Mouse (Mus musculus) kidney, adult 9 months (tissue): ENCODE data around the gene Shisal2b.
A peak's percentile ranks its signal among the peaks of the same experiment; 100 is the strongest.

Experiments
- DNase-seq: peaks from one replicate; pipeline ENCODE4 v3.0.0; 2022

Shisal2b gene

DNA sequence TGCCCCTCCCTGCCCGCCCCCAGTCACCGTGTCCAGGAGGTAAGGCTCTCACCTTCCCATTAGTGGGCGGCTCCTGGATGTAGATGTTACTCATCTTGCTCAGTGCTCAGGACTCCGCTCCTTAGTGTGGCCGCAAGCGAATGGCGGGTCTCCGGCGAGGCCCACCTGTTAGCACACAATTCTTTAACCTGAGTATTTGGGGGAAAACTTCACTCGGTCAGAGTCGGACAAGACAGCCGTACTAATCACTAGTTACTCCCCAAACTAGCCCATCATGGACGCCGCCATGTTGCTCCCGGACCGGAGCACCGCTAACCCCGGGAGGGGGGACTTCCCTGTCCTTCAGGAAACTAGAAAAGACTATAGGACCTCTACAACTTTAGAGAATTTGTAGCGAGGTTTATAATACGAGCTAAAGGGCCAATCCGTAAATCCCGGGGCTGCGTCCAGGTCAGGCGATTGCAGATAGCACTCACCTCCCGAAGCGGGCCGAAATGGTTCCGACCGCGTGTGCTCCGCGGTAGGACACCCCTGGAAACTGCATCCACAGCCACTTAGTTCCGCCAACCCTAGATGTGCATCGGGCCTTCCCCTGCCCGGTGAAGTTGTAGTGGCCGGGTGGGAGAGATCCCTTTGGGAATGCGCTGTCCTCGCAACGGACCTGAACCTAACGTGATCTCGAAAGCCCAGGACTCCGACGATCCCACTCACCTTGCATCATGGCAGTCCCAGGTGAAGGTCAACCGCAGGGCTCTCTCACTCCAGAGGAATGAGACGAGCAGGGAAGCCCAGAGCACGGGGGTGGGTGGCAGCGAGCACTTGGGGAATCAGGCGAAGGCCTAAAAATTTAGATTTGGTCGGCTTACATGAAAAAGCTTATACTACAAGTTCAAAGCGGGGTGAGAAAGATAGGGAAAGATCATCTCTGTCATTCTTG lies 46.8 kb downstream of the Shisal2b start, which contains the start of gene Cwc27:
TSS of gene Cwc27 (minus strand) at position 508 of the 937 bp plus-strand sequence.
- DNase-seq, result peak; percentile 84

DNA sequence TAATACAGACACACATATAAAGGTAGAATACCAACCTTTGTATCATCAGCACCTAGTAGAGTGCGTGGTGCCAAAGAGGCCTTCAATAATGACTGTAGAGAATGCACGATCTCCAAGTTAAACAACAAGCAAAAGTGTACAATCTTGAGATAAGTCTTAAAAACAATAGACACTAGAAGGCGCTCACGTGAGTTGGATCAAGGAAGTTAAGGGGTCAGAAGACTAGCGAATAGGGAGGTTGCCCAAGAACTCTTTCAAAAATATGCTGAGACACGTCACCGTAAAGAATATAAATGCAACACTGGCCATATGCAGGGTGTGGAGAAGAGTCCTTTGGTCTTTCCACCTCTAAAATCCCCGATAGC lies 47.4 kb downstream of the Shisal2b start:
- peak; percentile 38 for DNase-seq

DNA sequence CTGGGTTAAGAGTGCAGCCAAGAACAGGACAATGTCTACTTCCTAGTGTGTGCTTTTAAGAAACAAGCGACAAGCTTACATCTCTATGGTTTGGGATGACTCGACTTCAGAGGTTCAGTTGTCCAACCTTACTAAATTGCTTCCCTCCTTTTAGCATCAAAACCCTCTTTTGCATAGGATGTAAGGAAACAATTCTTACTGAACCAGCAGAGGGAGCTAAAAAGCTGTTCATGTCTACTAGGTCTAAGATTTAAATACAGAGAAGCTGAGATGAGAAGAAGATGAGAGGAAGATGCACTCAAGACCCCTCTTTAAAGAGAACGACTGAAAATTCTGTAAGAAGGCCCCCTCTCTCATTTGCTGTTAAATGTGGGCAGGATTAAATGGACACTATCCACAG lies 58.0 kb downstream of the Shisal2b start:
- DNase-seq, result peak; percentile 53

DNA sequence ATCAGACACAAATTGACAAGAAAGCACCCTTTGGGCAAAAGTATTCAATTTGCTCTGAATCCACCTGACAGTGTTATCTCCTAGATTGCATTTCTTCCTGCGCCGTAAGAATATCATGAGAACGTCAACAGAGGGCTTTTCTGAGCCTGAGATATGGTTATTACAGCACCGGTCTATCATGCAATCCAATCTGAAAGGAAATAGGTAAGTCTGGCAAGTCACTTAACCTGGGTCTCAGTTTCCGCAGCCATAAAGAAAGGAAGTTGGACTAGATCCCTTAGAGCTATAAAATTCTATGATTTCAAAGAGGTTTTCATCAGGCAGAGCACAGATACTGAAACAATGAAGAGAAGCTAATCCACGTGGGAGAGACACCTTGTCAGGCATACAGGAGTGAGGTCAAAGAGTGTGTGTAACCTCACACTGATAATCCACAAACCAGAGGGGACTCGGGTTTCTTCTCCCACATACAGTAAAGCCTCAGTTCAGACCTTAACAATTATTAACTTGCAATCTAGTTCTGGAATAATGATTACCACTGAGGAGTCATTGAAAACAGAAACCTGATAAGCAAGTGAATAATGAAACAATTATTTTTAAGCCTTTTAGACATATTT lies 64.0 kb downstream of the Shisal2b start:
- DNase-seq, result no peak

DNA sequence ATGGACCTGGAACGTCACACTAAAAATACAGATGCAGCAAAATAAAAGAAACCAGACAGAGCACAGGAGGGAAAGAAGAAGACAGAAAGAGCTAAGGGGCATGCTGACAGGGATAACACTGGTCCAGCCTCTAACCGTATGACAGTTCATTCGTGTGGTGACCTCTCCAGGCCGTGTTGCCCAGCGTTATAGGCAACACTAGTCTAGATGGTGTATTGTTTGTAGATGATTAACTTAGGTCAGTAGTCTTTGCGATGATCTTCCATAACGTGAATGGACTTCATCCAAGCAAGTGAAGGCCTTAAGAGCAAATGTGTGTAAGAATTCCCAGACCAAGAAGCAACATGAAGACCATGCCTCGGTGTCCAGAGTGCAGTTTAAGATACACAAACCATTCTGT lies 64.6 kb downstream of the Shisal2b start:
- DNase-seq, result no peak
